Mouse (Mus musculus): ENCODE data around the gene Pex16. TPM values are rescaled to one million over a fixed set of nuclear protein-coding genes. Genes with fewer than 3 reads are reported as not detected.

The Pex16 gene
- polyA plus RNA-seq, 1 experiment = 36.9 TPM

- 86% methylated on average over 3 of the region's 3 CpGs for WGBS
- H3K4me1 ChIP-seq (ENCODE audit: control insufficient read depth, insufficient read depth, insufficient read length) = no peaks in the 10 kb centered on the region
- TF ChIP-seq POLR2A (IDR thresholded peaks at IDR 0.05; ENCODE audit: low read depth, low read length) = no peak
- TF ChIP-seq CTCF (IDR thresholded peaks at IDR 0.05; ENCODE audit: extremely low read depth, insufficient read depth, insufficient read length, insufficient replicate concordance) = no peak
- DNase-seq (ENCODE audit: low read depth in 1 of 2, low spot score in 2 of 2) = no peak
- peaks cover 9% of the 10 kb centered on the region for H3K36me3 ChIP-seq (ENCODE audit: control insufficient read depth, insufficient read depth, low read length)
- no peak overlapping the region for H3K27ac ChIP-seq (ENCODE audit: insufficient read depth, low read length)
- no peaks in the 10 kb centered on the region for H3K27me3 ChIP-seq (ENCODE audit: control insufficient read depth, insufficient read depth, low read length)
- no peak overlapping the region for H3K4me3 ChIP-seq (ENCODE audit: extremely low read depth, insufficient read depth, insufficient read length)
Measured at GRCm38 (mm10) chr2:92426426-92426825, 52.0 kb downstream of the Pex16 start.

- no peaks in the 10 kb centered on the region for H3K4me1 ChIP-seq (ENCODE audit: control insufficient read depth, insufficient read depth, insufficient read length)
- DNase-seq (ENCODE audit: low read depth in 1 of 2, low spot score in 2 of 2) = no peak
- no peaks in the 10 kb centered on the region for H3K27me3 ChIP-seq (ENCODE audit: control insufficient read depth, insufficient read depth, low read length)
- H3K36me3 ChIP-seq (ENCODE audit: control insufficient read depth, insufficient read depth, low read length) = peaks cover 3% of the 10 kb centered on the region; the same call in 1 of the 2 replicates
- no peak overlapping the region for H3K4me3 ChIP-seq (ENCODE audit: extremely low read depth, insufficient read depth, insufficient read length)
- 86% methylated on average over 6 of the region's 6 CpGs for WGBS
- no peak for TF ChIP-seq POLR2A (IDR thresholded peaks at IDR 0.05; ENCODE audit: low read depth, low read length)
- no peak for TF ChIP-seq CTCF (IDR thresholded peaks at IDR 0.05; ENCODE audit: extremely low read depth, insufficient read depth, insufficient read length, insufficient replicate concordance)
- no peak overlapping the region for H3K27ac ChIP-seq (ENCODE audit: insufficient read depth, low read length)
Measured at GRCm38 (mm10) chr2:92427882-92428281, 53.4 kb downstream of the Pex16 start.

GRCm38 (mm10) chr2:92430089-92430488 is 55.6 kb downstream of the Pex16 start:
- Histone ChIP-seq H3K27ac (ENCODE audit: insufficient read depth, low read length) (no peak overlapping the region), H3K36me3 (ENCODE audit: control insufficient read depth, insufficient read depth, low read length) (0 out of 2 replicates have a peak, but pooled peaks cover 1% of the 10 kb centered on the region), H3K4me3 (ENCODE audit: extremely low read depth, insufficient read depth, insufficient read length) (no peak overlapping the region), H3K4me1 (ENCODE audit: control insufficient read depth, insufficient read depth, insufficient read length) (no peaks in the 10 kb centered on the region; the same call in 1 of the 2 replicates), H3K27me3 (ENCODE audit: control insufficient read depth, insufficient read depth, low read length) (no peaks in the 10 kb centered on the region)
- TF ChIP-seq CTCF (IDR thresholded peaks at IDR 0.05; ENCODE audit: extremely low read depth, insufficient read depth, insufficient read length, insufficient replicate concordance) = no peak
- DNase-seq (ENCODE audit: low read depth in 1 of 2, low spot score in 2 of 2) = no peak
- WGBS = 76% methylated on average over 2 of the region's 2 CpGs

Other genes starting within 250 kb of the Pex16 start
- 1.9 and 2.5 TPM in 2 replicates for gene Large2, start 193 bp downstream of the Pex16 start, polyA plus RNA-seq (2012; rRNA removed)
- 2.0 and 2.8 TPM in 2 replicates for gene 1700029I15Rik, start 7.9 kb downstream of the Pex16 start, polyA plus RNA-seq (2012; rRNA removed)
- gene Mapk8ip1, start 26.6 kb downstream of the Pex16 start, polyA plus RNA-seq (2012; rRNA removed) = 4.5 and 5.0 TPM in 2 replicates
- gene Cry2, start 59.4 kb downstream of the Pex16 start, polyA plus RNA-seq (2012; rRNA removed) = 8.4 and 9.4 TPM in 2 replicates
- gene Slc35c1, start 85.9 kb downstream of the Pex16 start, polyA plus RNA-seq (2012; rRNA removed) = 63.3 and 86.6 TPM in 2 replicates
- gene Chst1, start 225.0 kb downstream of the Pex16 start, polyA plus RNA-seq (2012; rRNA removed) = 20.0 and 20.7 TPM in 2 replicates

All from spleen, adult 2 months (tissue).